Mouse (Mus musculus): ENCODE measurements around the gene Aip. TPM values are rescaled to one million over a fixed set of nuclear protein-coding genes. Genes with fewer than 3 reads are reported as not detected.

Aip gene
- total RNA-seq, 2 experiments from 2014 or later: 54.2 to 56.8 TPM

- DNase-seq (ENCODE audit: low spot score): no peak
- intact Hi-C loops (cut with DNase I): loop anchor here (2.0 kb wide), 1 partner anchor 130 kb away; no protein-coding TSS in a partner anchor
These were observed 27.2 kb downstream of the Aip start for GRCm38 (mm10) chr19:4098426-4098825.

GRCm38 (mm10) chr19:4097441-4097825, 28.2 kb downstream of the Aip start:
- no peak for DNase-seq (ENCODE audit: low spot score)
- intact Hi-C loops (cut with DNase I): no loop called here

- intact Hi-C loops (cut with DNase I): no loop called here
These were observed 28.8 kb downstream of the Aip start, which contains the start of gene Cdk2ap2 for GRCm38 (mm10) chr19:4096642-4097440. Gene Cdk2ap2, plus strand, starts transcription at chr19:4097182.

GRCm38 (mm10) chr19:4095802-4096201, 29.9 kb downstream of the Aip start:
- no peak for DNase-seq (ENCODE audit: low spot score)
- intact Hi-C loops (cut with DNase I): no loop called here

More at GRCm38 (mm10) chr19:4096642-4097440, 28.8 kb downstream of the Aip start, which contains the start of gene Cdk2ap2:
- DNase-seq (ENCODE audit: low spot score): peak; percentile 99

- intact Hi-C loops (cut with DNase I): no loop called here
- DNase-seq (ENCODE audit: low spot score): no peak
These were observed 30.8 kb downstream of the Aip start for GRCm38 (mm10) chr19:4094774-4095303.

GRCm38 (mm10) chr19:4094348-4094747, 31.3 kb downstream of the Aip start:
- intact Hi-C loops (cut with DNase I): no loop called here
- no peak for DNase-seq (ENCODE audit: low spot score)

GRCm38 (mm10) chr19:4093772-4094171, 31.9 kb downstream of the Aip start:
- DNase-seq (ENCODE audit: low spot score): no peak
- intact Hi-C loops (cut with DNase I): no loop called here

- DNase-seq (ENCODE audit: low spot score): no peak
- intact Hi-C loops (cut with DNase I): no loop called here
These were observed 32.9 kb downstream of the Aip start for GRCm38 (mm10) chr19:4092750-4093149.

GRCm38 (mm10) chr19:4091383-4091782, 34.3 kb downstream of the Aip start:
- intact Hi-C loops (cut with DNase I): no loop called here
- DNase-seq (ENCODE audit: low spot score): no peak

GRCm38 (mm10) chr19:4090446-4090845, 35.2 kb downstream of the Aip start:
- no peak for DNase-seq (ENCODE audit: low spot score)
- intact Hi-C loops (cut with DNase I): no loop called here

- no peak for DNase-seq (ENCODE audit: low spot score)
- intact Hi-C loops (cut with DNase I): no loop called here
These were observed 36.5 kb downstream of the Aip start for GRCm38 (mm10) chr19:4089128-4089527.

GRCm38 (mm10) chr19:4088146-4088545, 37.5 kb downstream of the Aip start:
- no peak for DNase-seq (ENCODE audit: low spot score)
- intact Hi-C loops (cut with DNase I): no loop called here

- no peak for DNase-seq (ENCODE audit: low spot score)
- intact Hi-C loops (cut with DNase I): no loop called here
These were observed 38.6 kb downstream of the Aip start for GRCm38 (mm10) chr19:4087090-4087489.

- DNase-seq (ENCODE audit: low spot score): no peak
- intact Hi-C loops (cut with DNase I): no loop called here
These were observed 39.5 kb downstream of the Aip start for GRCm38 (mm10) chr19:4086156-4086555.

GRCm38 (mm10) chr19:4084984-4085383, 40.7 kb downstream of the Aip start:
- intact Hi-C loops (cut with DNase I): no loop called here
- DNase-seq (ENCODE audit: low spot score): no peak

GRCm38 (mm10) chr19:4083826-4084225, 41.8 kb downstream of the Aip start:
- DNase-seq (ENCODE audit: low spot score): no peak
- intact Hi-C loops (cut with DNase I): no loop called here

GRCm38 (mm10) chr19:4083316-4083715, 42.3 kb downstream of the Aip start:
- no peak for DNase-seq (ENCODE audit: low spot score)
- intact Hi-C loops (cut with DNase I): no loop called here

GRCm38 (mm10) chr19:4082219-4082965, 43.3 kb downstream of the Aip start:
- intact Hi-C loops (cut with DNase I): no loop called here
- no peak for DNase-seq (ENCODE audit: low spot score)

GRCm38 (mm10) chr19:4081394-4081793, 44.3 kb downstream of the Aip start, which contains the start of gene Cabp2:
Gene Cabp2, plus strand, starts transcription at chr19:4081578.
- intact Hi-C loops (cut with DNase I): no loop called here
- no peak for DNase-seq (ENCODE audit: low spot score)

- no peak for DNase-seq (ENCODE audit: low spot score)
- intact Hi-C loops (cut with DNase I): no loop called here
These were observed 45.1 kb downstream of the Aip start for GRCm38 (mm10) chr19:4080511-4081009.

- intact Hi-C loops (cut with DNase I): no loop called here
These were observed 46.1 kb downstream of the Aip start for GRCm38 (mm10) chr19:4079594-4079993.

More at GRCm38 (mm10) chr19:4079594-4079993, 46.1 kb downstream of the Aip start:
- DNase-seq (ENCODE audit: low spot score): no peak
